Mouse (Mus musculus): ENCODE data around the gene Osbpl11.
A peak's percentile ranks its signal among the peaks of the same experiment; 100 is the strongest.
"Not testable (repeated sequence)": the region's sequence is repeated elsewhere in the genome, so short reads cannot be mapped to it uniquely, and the experiment has no call there.

The Osbpl11 gene

GRCm38 (mm10) chr16:33178278-33179074 lies 6.4 kb upstream of the Osbpl11 start:
- DNase-seq = peak; percentile 20

DNA sequence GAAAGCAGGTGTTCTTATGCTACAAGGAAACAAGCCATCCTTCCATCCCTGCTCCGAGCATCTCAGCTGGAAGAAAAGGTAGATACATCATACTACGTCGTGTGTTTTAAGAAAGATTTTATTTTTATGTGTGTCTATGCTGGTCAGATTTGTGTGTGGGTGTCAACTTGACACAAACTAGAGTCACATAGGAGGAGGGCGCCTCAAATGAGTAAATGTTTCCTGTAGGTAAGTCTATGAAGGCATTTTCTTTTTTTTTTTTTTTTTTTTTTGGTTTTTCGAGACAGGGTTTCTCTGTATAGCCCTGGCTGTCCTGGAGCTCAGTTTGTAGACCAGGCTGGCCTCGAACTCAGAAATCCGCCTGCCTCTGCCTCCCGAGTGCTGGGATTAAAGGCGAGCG lies 5.6 kb upstream of the Osbpl11 start:
- not testable (repeated sequence) for DNase-seq

- DNase-seq = no peak
Observed at GRCm38 (mm10) chr16:33179911-33180310, 5.0 kb upstream of the Osbpl11 start.

GRCm38 (mm10) chr16:33180793-33181192 lies 4.1 kb upstream of the Osbpl11 start:
- no peak for DNase-seq

GRCm38 (mm10) chr16:33185261-33186046 lies 583 bp downstream of the Osbpl11 start:
- DNase-seq = peak; percentile 29

- DNase-seq = no peak
Observed at GRCm38 (mm10) chr16:33186134-33186533, 1.3 kb downstream of the Osbpl11 start.

DNA sequence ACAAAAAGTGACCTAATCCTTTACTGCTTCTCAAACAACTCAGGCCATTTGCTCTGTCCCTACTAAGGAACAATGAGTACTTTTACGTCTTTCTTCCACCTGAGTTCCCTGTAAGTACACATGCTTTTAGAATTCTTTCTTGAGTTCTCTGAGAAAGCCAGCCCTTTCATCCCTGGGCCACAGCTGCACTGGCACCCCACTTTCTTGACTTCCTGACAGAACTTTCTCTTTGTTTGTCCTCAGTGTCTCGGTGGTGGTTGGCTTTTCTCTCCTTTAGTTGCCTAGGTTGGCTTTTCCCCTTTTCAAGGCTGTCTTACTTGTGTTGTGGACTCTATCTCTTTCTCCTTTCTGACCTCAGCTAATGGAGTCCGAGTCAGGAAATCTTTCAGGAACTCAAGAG lies 3.2 kb downstream of the Osbpl11 start:
- DNase-seq = no peak

- DNase-seq = no peak
Observed at GRCm38 (mm10) chr16:33191671-33192091, 6.8 kb downstream of the Osbpl11 start.

DNA sequence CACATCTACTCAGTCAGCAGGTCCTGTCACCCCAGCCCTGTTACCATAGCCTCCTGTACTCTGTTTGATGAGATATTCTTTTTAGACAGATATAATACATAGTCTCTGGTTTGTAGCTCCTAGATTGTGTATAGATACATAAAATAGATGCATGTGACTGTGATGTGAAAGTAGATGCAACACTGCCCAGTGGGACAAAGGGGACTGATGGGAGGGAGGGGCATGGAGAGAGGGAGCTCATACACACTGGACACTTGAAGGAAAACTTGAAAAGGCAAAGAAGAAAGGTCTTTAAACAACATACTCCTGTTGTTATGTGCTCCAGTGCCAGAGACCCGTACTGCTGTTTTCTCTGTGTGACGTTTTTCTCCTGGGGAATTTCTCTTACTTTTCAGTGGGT lies 7.4 kb downstream of the Osbpl11 start:
- DNase-seq = no peak

DNA sequence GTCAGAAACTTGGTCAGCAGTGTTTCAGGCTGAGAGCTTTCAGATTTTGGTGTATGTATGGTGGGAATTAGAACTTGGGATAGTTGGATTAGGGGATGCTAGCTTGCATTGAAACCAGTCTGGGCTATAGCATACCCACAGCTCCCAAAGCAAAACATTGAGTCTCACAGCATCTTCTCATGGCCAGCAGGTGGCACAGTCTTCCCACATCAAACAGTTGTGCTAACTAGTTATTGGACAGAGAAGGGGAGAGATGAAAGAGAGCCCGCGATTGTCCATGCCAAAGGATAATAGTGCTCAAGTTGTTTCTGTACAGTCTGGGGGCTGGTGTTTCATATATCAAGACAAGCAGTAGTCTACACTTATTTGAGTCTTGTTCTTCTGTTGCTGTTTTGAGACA lies 8.8 kb downstream of the Osbpl11 start:
- no peak for DNase-seq

DNA sequence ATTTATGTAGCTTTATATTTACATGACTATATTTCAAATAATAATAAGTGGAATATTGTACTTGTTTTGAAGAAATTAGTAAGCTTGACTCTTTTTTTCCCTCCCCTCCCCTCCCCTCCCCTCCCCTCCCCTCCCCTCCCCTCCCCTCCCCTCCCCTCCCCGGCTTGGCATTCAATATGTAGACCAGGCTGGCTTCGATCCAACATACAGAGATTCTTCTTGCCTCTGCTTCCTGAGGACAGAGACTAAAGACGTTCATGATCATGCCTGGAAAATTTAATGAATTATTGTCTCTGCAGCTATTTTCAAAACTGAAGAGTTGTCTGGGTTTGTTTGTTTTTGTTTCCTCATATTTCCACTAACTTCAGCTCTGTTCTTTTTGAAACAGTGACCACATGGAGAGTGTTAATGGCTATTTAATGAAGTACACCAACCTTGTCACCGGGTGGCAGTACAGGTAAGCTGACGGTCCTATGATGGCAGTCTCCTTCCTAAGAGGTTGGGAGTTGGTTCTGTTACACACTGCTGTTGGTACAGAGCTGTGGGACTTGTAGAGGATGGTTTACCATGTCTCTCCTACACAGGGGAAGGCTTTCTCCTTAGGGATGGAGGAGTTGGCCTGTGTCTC lies 10.9 kb downstream of the Osbpl11 start:
- no peak for DNase-seq

DNA sequence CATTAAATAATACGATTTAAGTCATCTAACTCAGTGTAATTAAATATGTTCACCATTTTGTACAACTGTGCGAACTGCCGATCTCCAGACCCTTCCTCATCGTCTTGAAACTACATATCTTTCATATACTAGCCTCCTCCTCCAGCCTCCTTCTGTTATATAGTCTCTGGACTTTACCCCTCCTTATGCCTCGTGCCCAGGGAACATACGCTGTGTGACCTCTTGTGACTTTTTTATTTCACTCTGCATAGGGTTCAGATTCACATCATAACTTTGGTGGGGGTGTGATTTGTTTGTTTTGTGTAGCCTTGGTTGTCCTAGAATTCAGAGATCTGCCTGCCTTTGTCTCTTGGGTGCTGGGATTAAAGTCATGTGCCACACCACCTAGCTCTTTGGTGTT lies 11.7 kb downstream of the Osbpl11 start:
- DNase-seq = no peak

GRCm38 (mm10) chr16:33200589-33200988 lies 15.7 kb downstream of the Osbpl11 start:
- no peak for DNase-seq

- no peak for DNase-seq
Observed at GRCm38 (mm10) chr16:33210812-33211211, 25.9 kb downstream of the Osbpl11 start.

GRCm38 (mm10) chr16:33216313-33217003 lies 31.6 kb downstream of the Osbpl11 start:
- no peak for DNase-seq

GRCm38 (mm10) chr16:33217553-33218085 lies 32.7 kb downstream of the Osbpl11 start:
- not testable (repeated sequence) for DNase-seq

GRCm38 (mm10) chr16:33222482-33222881 lies 37.6 kb downstream of the Osbpl11 start:
- DNase-seq = no peak

DNA sequence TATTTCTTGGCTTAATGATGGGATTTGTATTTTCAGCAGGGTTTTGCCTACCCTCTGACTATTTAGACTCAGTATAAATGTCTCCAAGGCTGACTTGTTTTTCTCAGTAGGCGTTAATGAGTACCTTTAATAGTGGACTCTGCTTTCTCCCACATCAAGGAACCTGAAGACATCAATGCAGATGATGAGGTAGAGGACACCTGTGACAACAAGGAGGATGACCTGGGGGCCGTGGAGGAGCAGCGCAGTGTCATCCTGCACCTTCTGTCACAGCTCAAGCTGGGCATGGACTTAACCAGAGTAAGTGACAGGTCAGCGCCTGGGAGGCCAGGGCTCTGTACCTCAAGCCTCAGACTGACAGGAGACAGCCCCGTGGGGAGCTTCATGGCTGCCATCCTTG lies 39.5 kb downstream of the Osbpl11 start:
- no peak for DNase-seq

DNA sequence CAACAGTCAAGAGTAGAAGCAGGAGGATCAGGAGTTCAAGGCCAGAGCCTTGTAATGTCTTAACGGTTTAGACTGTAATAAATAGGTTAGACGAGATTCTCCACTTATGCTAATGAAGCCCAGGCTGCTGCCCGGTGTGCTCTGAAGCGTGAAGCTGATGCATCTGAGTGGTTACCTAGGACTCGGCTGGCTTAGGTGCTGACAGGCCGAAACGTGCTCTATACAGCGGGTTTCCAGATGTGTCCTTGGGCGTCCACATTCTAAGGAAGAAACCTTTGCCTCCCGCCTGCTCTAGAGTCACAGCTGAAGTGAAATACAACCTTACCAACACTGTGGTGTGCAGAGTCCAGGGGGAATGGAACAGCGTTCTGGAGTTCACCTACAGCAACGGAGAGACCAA lies 49.3 kb downstream of the Osbpl11 start:
- DNase-seq = no peak

DNA sequence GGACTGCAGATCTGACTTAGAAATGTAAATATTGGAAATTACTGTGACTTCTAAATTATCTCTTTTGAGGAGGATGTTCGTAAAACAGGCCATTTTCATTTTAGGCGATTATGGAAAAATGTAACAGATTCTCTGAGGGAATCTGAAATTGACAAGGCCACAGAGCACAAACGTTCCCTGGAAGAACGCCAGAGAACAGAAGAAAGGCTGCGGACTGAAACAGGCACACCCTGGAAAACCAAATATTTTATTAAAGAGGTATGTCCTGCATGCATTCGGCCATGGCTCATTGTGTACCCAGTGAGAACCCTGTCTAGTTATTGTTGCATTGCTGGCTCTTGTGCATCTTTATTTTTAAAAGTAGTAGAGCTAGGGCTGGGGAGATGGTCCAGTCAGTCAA lies 51.3 kb downstream of the Osbpl11 start:
- no peak for DNase-seq

- no peak for DNase-seq
Observed at GRCm38 (mm10) chr16:33239305-33239704, 54.4 kb downstream of the Osbpl11 start.

GRCm38 (mm10) chr16:33242046-33242445 lies 57.2 kb downstream of the Osbpl11 start:
- no peak for DNase-seq

Data from cerebellum, adult 11-12 months (tissue).